Comparison of ENCODE assay signal across 16 mouse cellular contexts in the genomic region with DNA sequence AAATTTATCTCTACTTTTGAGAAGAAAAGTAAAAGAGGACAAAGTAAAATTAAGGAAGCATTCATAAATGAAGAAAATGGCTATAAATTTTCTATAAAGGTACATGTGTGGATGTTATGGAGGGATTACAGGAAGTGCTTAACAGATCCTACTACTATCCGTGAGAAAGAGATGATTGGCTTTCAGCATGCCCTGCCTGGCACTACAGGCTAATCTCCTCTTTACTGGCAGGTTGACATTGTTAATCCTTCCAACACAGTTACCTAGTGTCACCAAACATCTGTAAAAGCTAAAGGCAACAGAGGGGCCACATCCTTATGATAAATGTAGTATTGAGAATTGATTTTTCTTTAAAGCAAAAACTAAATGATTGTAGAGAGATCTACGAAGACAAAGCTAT.
"Had no signal": no experiment of that assay in that cellular context is flagged by ENCODE, and none has a peak within 500 bp of the region (broad histone marks: within the 10 kb centered on the region; RNA-seq: fewer than 3 reads in every experiment).

No protein-coding gene starts in this region.

- H3K4me2 ChIP-seq: liver, embryonic 15.5 days; lung, embryonic 14.5 days; midbrain, embryonic 11.5 days; midbrain, embryonic 13.5 days; midbrain, embryonic 15.5 days; neural tube, embryonic 12.5 days; stomach, embryonic 15.5 days had no signal

- H3K9me3 ChIP-seq: liver, embryonic 15.5 days; midbrain, embryonic 13.5 days; midbrain, embryonic 15.5 days; neural tube, embryonic 12.5 days; stomach, embryonic 15.5 days had no signal

- ATAC-seq: midbrain, embryonic 13.5 days; midbrain, embryonic 15.5 days had no signal

- H3K9ac ChIP-seq: liver, embryonic 15.5 days; lung, embryonic 14.5 days; midbrain, embryonic 13.5 days; midbrain, embryonic 15.5 days; neural tube, embryonic 12.5 days; stomach, embryonic 15.5 days had no signal

- H3K27me3 ChIP-seq: liver, embryonic 15.5 days; midbrain, embryonic 13.5 days; midbrain, embryonic 15.5 days; neural tube, embryonic 12.5 days; stomach, embryonic 15.5 days had no signal

- DNase-seq: lung, adult 18-20 months; lung, embryonic 14.5 days; lung, postnatal 14 days; lung, postnatal 36 days; right cerebral cortex, postnatal 14 days; thymus, adult 2 months; thymus, postnatal 25 days; thymus, postnatal 4 days had no signal

- H3K4me1 ChIP-seq: liver, embryonic 15.5 days; midbrain, embryonic 13.5 days; midbrain, embryonic 15.5 days; neural tube, embryonic 12.5 days; stomach, embryonic 15.5 days had no signal

- H3K27ac ChIP-seq: liver, embryonic 15.5 days; macrophage; midbrain, embryonic 13.5 days; midbrain, embryonic 15.5 days; neural tube, embryonic 12.5 days; stomach, embryonic 15.5 days; stomach, postnatal 0 days had no signal

- H3K4me3 ChIP-seq: liver, embryonic 15.5 days; midbrain, embryonic 13.5 days; midbrain, embryonic 15.5 days; neural tube, embryonic 12.5 days; stomach, embryonic 15.5 days had no signal
